Mouse (Mus musculus) liver, postnatal 0 days (tissue): Measurements from ENCODE around the gene Csnk1d.

Experiments
- CTCF ChIP-seq: sonication (generic); IDR thresholded peaks from 2 replicates; pipeline ENCODE4 v1.5.1; 2016; ENCODE audit warnings: antibody characterized with exemption, low read depth
- EP300 ChIP-seq: IDR thresholded peaks from 2 replicates; pipeline ENCODE4 v1.6.1; 2016; ENCODE audit warnings: antibody characterized with exemption, low read depth, mild to moderate bottlenecking

- TF ChIP-seq CTCF, result no peak
- no peak for TF ChIP-seq EP300
Observed at GRCm38 (mm10) chr11:120951237-120951636, 39.9 kb downstream of the Csnk1d start.
